In genomic region chr4:130572545-130572944, GRCm38 (mm10) we compare ENCODE assay signal across 11 mouse cellular contexts. TPM values are rescaled to one million over a fixed set of nuclear protein-coding genes. Genes with fewer than 3 reads are reported as not detected.
DNase-seq lines count a peak whose midpoint lies in the region; ATAC-seq lines count a peak whose summit lies in the region.
"Had no signal": no experiment of that assay in that cellular context is flagged by ENCODE, and none has a peak within 500 bp of the region (broad histone marks: within the 10 kb centered on the region; RNA-seq: fewer than 3 reads in every experiment).

No protein-coding gene starts in this region.

- no peak overlapping the region for H3K27ac ChIP-seq in lung, embryonic 15.5 days
- no peak overlapping the region for H3K27ac ChIP-seq in intestine, embryonic 15.5 days
- H3K27ac ChIP-seq in neural tube, embryonic 15.5 days (replicated peaks): peak overlapping the region; percentile 84
- H3K27ac ChIP-seq: liver, embryonic 14.5 days had no signal

- intact Hi-C loops in left cerebral cortex, postnatal 4 days (cut with DNase I): no loop called here

- H3K4me2 ChIP-seq in lung, embryonic 15.5 days: peak overlapping the region; percentile 99
- H3K4me2 ChIP-seq in intestine, embryonic 15.5 days (replicated peaks): peak overlapping the region; percentile 99
- H3K4me2 ChIP-seq in neural tube, embryonic 15.5 days: peak overlapping the region; percentile 76

- peak; percentile 52 for DNase-seq in cerebellum, adult 11-12 months
- DNase-seq in cerebellum, adult 11 months: no peak
- DNase-seq in lung, postnatal 14 days: no peak
- no peak for DNase-seq in left cerebral cortex, postnatal 4 days
- no peak for DNase-seq in testis, postnatal 10 days (ENCODE audit: low spot score)
- DNase-seq: heart, postnatal 36 days; thymus, postnatal 14 days had no signal

- peak overlapping the region; percentile 71 for H3K4me3 ChIP-seq in lung, embryonic 15.5 days
- peak overlapping the region; percentile 64 for H3K4me3 ChIP-seq in intestine, embryonic 15.5 days (replicated peaks)
- H3K4me3 ChIP-seq in neural tube, embryonic 15.5 days (replicated peaks): peak overlapping the region; percentile 89

- no peaks in the 10 kb centered on the region for H3K9me3 ChIP-seq in lung, embryonic 15.5 days
- H3K9me3 ChIP-seq in intestine, embryonic 15.5 days: no peaks in the 10 kb centered on the region
- no peaks in the 10 kb centered on the region for H3K9me3 ChIP-seq in neural tube, embryonic 15.5 days (replicated peaks)

- ATAC-seq in lung, embryonic 15.5 days (ENCODE audit: borderline replicate concordance, extremely low read depth, low FRiP score, low TSS enrichment): no peak
- ATAC-seq in intestine, embryonic 15.5 days: no peak
- no peak for ATAC-seq in neural tube, embryonic 15.5 days (ENCODE audit: low FRiP score)

- no peaks in the 10 kb centered on the region for H3K36me3 ChIP-seq in lung, embryonic 15.5 days
- H3K36me3 ChIP-seq in intestine, embryonic 15.5 days: no peaks in the 10 kb centered on the region
- H3K36me3 ChIP-seq in neural tube, embryonic 15.5 days: no peaks in the 10 kb centered on the region

- peaks cover 23% of the 10 kb centered on the region for H3K4me1 ChIP-seq in lung, embryonic 15.5 days
- H3K4me1 ChIP-seq in intestine, embryonic 15.5 days (replicated peaks): peaks cover 12% of the 10 kb centered on the region
- peaks cover 59% of the 10 kb centered on the region for H3K4me1 ChIP-seq in neural tube, embryonic 15.5 days

- peaks cover 4% of the 10 kb centered on the region; the same call in 1 of the 2 replicates for H3K27me3 ChIP-seq in lung, embryonic 15.5 days
- no peaks in the 10 kb centered on the region for H3K27me3 ChIP-seq in intestine, embryonic 15.5 days (replicated peaks)
- H3K27me3 ChIP-seq in neural tube, embryonic 15.5 days (replicated peaks): no peaks in the 10 kb centered on the region

- H3K9ac ChIP-seq in lung, embryonic 15.5 days: no peak overlapping the region
- 0 out of 2 replicates have a peak overlapping the region, but pooled peaks have one; percentile 65 for H3K9ac ChIP-seq in intestine, embryonic 15.5 days
- H3K9ac ChIP-seq in neural tube, embryonic 15.5 days (replicated peaks): peak overlapping the region; percentile 96
- H3K9ac ChIP-seq: liver, embryonic 14.5 days had no signal

- 13% methylated on average over 10 of the region's 10 CpGs for WGBS in lung, embryonic 15.5 days
- WGBS in intestine, embryonic 15.5 days: 42% methylated on average over 10 of the region's 10 CpGs
- WGBS in neural tube, embryonic 15.5 days: 25% methylated on average over 10 of the region's 10 CpGs

RNA-seq across cellular contexts. Expression of gene Nkain1, which starts 1.4 kb away (rescaled TPM):
- 0.74 and 1.3 TPM in 2 replicates for polyA plus RNA-seq in lung, embryonic 15.5 days (2015; fragmentation: Nextera tagmentation; extraction: Ambion mirVana)
- polyA plus RNA-seq in intestine, embryonic 15.5 days (2015; fragmentation: Nextera tagmentation; extraction: Ambion mirVana): 1.1 and 1.2 TPM in 2 replicates
- polyA plus RNA-seq in neural tube, embryonic 15.5 days (2015; fragmentation: Nextera tagmentation; extraction: Ambion mirVana): 7.9 and 11.0 TPM in 2 replicates
- total RNA-seq in left cerebral cortex, postnatal 4 days (2021): 100 to 1,000 TPM; 158 to 164 TPM
